Mouse (Mus musculus) hindbrain, embryonic 10.5 days (tissue): ENCODE measurements around the gene Nr5a2. TPM values are rescaled to one million over a fixed set of nuclear protein-coding genes. Genes with fewer than 3 reads are reported as not detected.
"Not testable (repeated sequence)": the region's sequence is repeated elsewhere in the genome, so short reads cannot be mapped to it uniquely, and the experiment has no call there.

Experiments used
- DNase-seq: peaks from one replicate; pipeline ENCODE4 v3.0.0-alpha.2; 2017; ENCODE audit warnings: low spot score
- H3K27ac ChIP-seq: fragments of 300-500 bp; sonication (generic); 2 replicates; pipeline ENCODE4 v1.5.1; 2016; ENCODE audit warnings: mild to moderate bottlenecking, moderate library complexity
- H3K27me3 ChIP-seq: fragments of 300-500 bp; sonication (generic); 2 replicates; pipeline ENCODE4 v1.6.1; 2016; ENCODE audit warnings: mild to moderate bottlenecking; ENCODE audit not compliant: poor library complexity, insufficient read depth, severe bottlenecking
- H3K36me3 ChIP-seq: fragments of 300-500 bp; sonication (generic); 2 replicates; pipeline ENCODE4 v1.6.1; 2016; ENCODE audit warnings: mild to moderate bottlenecking, moderate library complexity
- H3K4me1 ChIP-seq: fragments of 300-500 bp; sonication (generic); replicated peaks from 2 replicates; pipeline ENCODE4 v1.6.1; 2016; ENCODE audit warnings: mild to moderate bottlenecking
- H3K4me3 ChIP-seq: fragments of 300-500 bp; sonication (generic); 2 replicates; pipeline ENCODE4 v1.5.1; 2016; ENCODE audit warnings: mild to moderate bottlenecking, moderate library complexity
- H3K9me3 ChIP-seq: fragments of 300-500 bp; sonication (generic); 2 replicates; pipeline ENCODE4 v1.6.1; 2016; ENCODE audit warnings: mild to moderate bottlenecking, moderate library complexity
- WGBS: fragments of 180-500 bp; shearing (Covaris S2); methylation state at CpG from one replicate; pipeline ENCODE4 v1.1.7; 2016; 5-methylcytosine and 5-hydroxymethylcytosine counted together
- polyA plus RNA-seq: library from polyadenylated mRNA; unstranded; fragments of >200 nt; fragmentation: Nextera tagmentation; extraction: Ambion mirVana; gene quantifications from 2 replicates; pipeline ENCODE4 v1.2.1, GENCODE M21; 2016

Nr5a2 gene
- polyA plus RNA-seq, 1 experiment from 2014 or later = 0.33 TPM

DNA sequence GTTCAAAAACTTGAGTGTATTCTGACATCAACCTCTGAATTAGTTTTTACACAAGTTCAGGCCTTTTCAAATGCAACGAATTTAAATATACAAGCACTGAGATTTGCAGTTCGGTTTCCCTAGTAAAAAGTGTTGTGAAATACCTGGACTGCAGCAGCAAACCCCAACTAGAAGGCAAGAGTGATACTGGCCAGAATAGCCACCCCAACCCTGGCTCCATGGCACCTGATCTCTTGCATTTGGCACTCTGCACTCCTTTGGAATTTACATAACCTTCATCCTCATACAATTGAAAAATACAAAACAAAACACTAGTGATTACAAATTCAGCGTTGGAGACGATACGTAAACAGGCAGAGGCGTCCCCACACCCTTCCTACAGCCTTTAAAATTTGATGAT is 111.5 kb downstream of the Nr5a2 start:
- H3K4me1 ChIP-seq = peaks cover 16% of the 10 kb centered on the region; the same call in 1 of the 2 replicates
- H3K9me3 ChIP-seq = no peaks in the 10 kb centered on the region
- no peaks in the 10 kb centered on the region for H3K36me3 ChIP-seq
- H3K27ac ChIP-seq = no peak overlapping the region
- WGBS = 77% methylated on average over 6 of the region's 6 CpGs
- H3K27me3 ChIP-seq = no peaks in the 10 kb centered on the region
- H3K4me3 ChIP-seq = no peak overlapping the region
- DNase-seq = no peak

DNA sequence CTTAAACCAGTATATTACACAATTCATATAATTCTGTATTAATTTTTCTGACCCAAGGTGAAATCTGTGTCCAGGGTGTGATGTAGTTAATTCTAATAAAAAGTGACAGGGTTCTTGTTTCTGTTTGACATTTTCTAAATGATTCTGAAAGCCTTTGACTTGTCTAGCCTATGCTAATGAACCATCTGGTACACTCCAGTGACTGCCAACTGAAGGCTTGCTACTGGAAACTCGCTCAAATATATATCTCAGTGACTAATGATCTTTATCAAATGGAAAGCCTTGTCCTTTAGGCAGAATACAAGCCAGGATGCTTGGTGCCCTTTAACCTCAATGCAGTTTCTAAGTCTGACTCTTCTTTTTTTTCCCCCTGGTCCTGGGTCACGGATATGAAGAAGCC is 114.2 kb downstream of the Nr5a2 start:
- DNase-seq = no peak
- no peaks in the 10 kb centered on the region for H3K36me3 ChIP-seq
- H3K27me3 ChIP-seq = no peaks in the 10 kb centered on the region
- no peak overlapping the region for H3K4me3 ChIP-seq
- WGBS = 59% methylated on average over 2 of the region's 2 CpGs
- peaks cover 16% of the 10 kb centered on the region; the same call in 1 of the 2 replicates for H3K4me1 ChIP-seq
- no peaks in the 10 kb centered on the region for H3K9me3 ChIP-seq
- no peak overlapping the region for H3K27ac ChIP-seq

DNA sequence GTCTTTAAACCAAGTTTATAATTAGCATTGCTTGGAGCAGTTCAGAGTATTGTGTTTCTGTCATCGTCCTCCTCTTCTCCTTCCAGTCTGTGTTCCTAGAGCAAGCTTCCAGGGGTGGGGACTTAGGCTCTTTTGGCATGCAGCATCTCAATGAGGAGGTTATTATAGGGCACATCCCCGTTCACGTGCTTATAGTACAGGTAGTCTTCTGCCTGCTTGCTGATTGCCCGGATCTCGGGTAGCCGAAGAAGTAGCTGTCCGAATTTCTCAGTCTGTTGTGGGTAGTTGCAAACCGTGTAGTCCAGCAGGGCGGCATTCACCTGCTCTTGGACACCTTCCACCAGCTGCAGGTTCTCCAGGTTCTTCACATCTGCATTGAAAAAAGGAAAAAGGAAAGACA is 114.9 kb downstream of the Nr5a2 start:
- H3K36me3 ChIP-seq = no peaks in the 10 kb centered on the region
- DNase-seq = no peak
- no peaks in the 10 kb centered on the region for H3K9me3 ChIP-seq
- 84% methylated on average over 9 of the region's 9 CpGs for WGBS
- H3K4me3 ChIP-seq = no peak overlapping the region
- peaks cover 16% of the 10 kb centered on the region; the same call in 1 of the 2 replicates for H3K4me1 ChIP-seq
- H3K27ac ChIP-seq = no peak overlapping the region
- no peaks in the 10 kb centered on the region for H3K27me3 ChIP-seq

DNA sequence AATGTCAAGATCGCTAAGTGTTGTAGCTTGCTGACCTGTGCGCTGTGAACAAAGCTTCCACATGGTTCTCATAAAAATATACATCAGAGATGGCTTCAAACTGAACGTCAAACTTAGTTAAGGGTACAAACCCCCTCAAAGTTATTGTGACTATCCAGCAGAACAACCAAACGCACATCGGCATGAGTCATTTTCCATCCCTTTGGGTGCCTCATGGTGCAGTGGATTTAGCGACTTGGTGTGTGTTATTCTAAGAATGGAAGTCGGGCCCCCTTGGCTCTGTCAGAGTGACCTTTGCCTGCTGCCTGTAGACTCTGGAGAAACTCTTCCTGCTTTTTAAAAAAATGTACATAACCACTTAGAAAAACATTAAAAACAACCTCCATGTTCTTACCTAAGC is 119.7 kb downstream of the Nr5a2 start:
- Histone ChIP-seq H3K27ac (no peak overlapping the region), H3K27me3 (no peaks in the 10 kb centered on the region), H3K36me3 (no peaks in the 10 kb centered on the region), H3K9me3 (no peaks in the 10 kb centered on the region), H3K4me3 (no peak overlapping the region), H3K4me1 (0 out of 2 replicates have a peak, but pooled peaks cover 2% of the 10 kb centered on the region)
- 71% methylated on average over 7 of the region's 7 CpGs for WGBS
- peak; percentile 30 for DNase-seq

DNA sequence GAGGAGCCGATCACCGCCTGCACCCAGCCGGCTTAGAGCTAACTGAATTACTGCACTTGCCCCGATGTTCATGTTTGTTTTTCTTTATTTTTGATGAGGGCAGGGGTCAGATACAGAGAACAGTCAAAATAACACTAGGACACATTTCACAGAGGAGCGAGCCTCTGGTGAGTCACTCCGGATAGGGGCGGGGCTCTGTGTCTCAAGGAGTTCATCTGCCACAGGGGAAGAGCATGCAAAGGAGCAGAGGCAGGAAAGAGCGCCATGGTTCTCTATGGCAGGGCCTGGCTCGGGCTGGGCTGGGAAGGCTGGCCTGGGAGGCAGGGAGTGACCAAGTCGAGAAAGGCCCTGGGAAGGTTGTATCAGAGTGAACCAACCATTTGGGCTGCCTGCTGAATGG is 121.0 kb downstream of the Nr5a2 start:
- H3K27me3 ChIP-seq = no peaks in the 10 kb centered on the region
- H3K36me3 ChIP-seq = no peaks in the 10 kb centered on the region
- peak; percentile 29 for DNase-seq
- no peaks in the 10 kb centered on the region for H3K4me1 ChIP-seq
- no peaks in the 10 kb centered on the region for H3K9me3 ChIP-seq
- 67% methylated on average over 10 of the region's 10 CpGs for WGBS
- no peak overlapping the region for H3K4me3 ChIP-seq
- H3K27ac ChIP-seq = no peak overlapping the region

DNA sequence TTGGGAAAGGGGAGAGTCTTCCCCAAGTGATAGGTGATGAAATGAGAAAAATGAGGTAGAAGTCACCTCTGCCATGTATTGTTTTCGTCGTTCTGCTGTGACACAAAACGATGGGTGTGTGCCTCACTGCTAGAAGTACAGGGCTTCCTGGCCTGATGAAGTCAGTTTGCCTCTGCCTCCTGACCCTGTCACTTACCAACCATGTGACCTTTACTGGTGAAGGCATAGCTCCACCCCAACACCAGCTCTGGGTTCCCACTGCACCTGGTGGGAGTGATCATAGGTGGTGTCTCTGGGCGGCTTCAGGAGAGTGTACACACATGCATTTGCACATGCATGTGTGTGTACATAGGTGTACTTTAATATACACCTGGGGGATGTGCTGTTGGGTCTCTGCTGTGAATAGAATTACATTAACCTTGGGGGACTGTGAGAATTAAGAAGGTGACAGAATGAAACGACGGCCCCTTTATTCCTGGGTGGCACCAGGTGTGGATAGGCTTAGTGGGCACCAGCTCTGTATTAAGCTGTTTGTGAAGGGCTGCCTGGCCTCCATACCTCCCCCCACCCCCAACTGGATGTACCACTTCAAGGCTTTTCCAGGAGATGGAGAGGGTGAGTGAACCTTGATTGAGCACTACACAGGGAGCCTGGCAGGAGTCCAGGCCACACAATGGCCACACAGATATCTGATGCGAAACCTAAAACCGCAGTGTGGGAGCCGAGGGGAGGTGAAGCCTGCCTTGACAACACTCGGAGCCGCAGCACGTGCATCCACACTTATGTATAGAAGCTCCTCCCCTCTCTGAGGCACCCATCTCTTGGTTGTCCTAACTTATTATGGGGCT is 127.7 kb downstream of the Nr5a2 start:
- H3K36me3 ChIP-seq = no peaks in the 10 kb centered on the region
- H3K27me3 ChIP-seq = no peaks in the 10 kb centered on the region
- H3K4me1 ChIP-seq = peaks cover 4% of the 10 kb centered on the region
- no peak overlapping the region for H3K27ac ChIP-seq
- DNase-seq = no peak
- 48% methylated on average over 12 of the region's 12 CpGs for WGBS
- no peaks in the 10 kb centered on the region for H3K9me3 ChIP-seq
- no peak overlapping the region for H3K4me3 ChIP-seq

DNA sequence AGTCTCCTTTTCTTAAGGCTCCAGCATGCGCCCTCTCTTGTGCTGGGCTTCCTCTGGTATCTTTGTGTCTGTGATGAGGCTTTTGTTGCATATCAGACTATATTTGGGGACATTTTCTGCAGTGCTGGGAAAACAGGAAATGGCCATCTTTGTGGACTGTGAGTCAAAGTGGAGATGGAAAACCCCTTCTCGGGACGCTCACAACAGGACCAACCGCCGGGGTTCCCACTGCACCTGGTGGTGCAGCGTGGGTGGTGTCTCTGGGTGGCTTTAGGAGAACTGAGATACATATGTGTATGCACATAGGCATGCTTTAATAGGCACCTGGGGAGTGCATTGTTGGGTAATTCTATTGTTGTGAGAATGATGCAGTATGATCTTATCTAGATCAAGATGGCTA is 129.3 kb downstream of the Nr5a2 start:
- Histone ChIP-seq H3K4me1 (peaks cover 11% of the 10 kb centered on the region), H3K4me3 (no peak overlapping the region), H3K9me3 (no peaks in the 10 kb centered on the region), H3K36me3 (no peaks in the 10 kb centered on the region), H3K27me3 (no peaks in the 10 kb centered on the region), H3K27ac (no peak overlapping the region)
- 93% methylated on average over 6 of the region's 6 CpGs for WGBS
- DNase-seq = no peak

DNA sequence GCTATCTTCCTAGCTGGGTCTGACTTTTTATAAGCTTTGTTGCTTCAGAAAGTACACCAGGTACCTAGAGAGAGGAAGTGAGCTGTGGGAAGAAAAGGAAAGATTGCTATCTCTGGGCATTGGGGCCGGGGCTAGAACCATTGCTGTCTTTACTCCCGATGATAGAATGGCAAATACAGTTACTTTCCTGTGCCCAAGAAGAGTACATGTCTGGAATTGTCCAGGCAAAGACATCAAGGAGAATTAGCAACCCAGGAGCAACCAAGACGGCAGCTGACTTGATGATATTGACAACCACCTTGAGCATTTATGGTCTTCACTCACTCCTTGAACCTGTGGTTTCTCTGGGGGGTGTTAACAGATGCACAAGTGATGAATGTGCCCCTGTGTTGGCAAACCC is 130.3 kb downstream of the Nr5a2 start:
- no peak for DNase-seq
- 90% methylated on average over 3 of the region's 3 CpGs for WGBS

DNA sequence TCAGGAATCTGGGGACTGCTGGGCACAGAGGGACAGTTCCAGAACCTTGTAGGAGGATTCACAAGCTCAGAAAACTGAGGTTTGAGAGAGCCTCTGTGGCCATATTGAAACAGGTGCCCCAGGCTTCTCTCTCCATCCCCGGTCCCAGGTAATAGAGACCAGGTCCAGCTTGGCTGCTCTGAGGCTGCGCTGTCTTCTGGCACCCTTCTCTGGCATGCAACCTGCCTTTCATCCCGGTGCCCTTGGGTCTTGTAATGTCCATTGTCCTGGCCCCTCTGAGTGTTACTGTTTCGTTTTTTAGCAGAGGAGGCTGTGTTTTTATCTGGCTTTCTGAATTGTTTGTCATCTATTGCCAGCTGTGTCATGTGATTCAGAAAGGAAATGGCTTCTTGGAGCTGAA is 136.4 kb downstream of the Nr5a2 start:
- 84% methylated on average over 4 of the region's 4 CpGs for WGBS
- no peaks in the 10 kb centered on the region for H3K36me3 ChIP-seq

More for the DNA sequence above, 130.3 kb downstream of the Nr5a2 start:
- no peaks in the 10 kb centered on the region for H3K27me3 ChIP-seq
- peaks cover 18% of the 10 kb centered on the region for H3K4me1 ChIP-seq
- no peaks in the 10 kb centered on the region for H3K36me3 ChIP-seq
- no peak overlapping the region for H3K27ac ChIP-seq
- no peaks in the 10 kb centered on the region for H3K9me3 ChIP-seq
- H3K4me3 ChIP-seq = no peak overlapping the region

DNA sequence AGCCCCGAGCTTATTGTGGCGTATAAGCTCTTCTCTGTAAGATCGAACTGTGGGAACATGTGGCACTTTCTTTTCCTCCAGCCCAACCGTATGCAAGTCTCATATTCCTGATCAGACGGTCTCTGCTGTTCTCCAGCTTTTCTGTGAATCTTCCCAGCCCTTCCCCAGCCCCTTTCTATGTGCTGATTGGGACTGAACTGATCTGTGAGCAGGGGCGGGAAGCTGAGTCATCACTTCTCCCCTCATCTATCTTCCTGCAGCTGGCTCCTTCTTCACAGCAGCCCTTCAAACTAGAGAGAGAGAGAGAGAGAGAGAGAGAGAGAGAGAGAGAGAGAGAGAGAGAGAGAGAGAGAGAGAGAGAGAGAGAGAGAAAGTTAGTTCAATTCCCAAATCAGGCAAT is 159.6 kb downstream of the Nr5a2 start:
- H3K27ac ChIP-seq = no peak overlapping the region
- H3K4me3 ChIP-seq = no peak overlapping the region
- no peaks in the 10 kb centered on the region for H3K27me3 ChIP-seq
- WGBS = 80% methylated on average over 6 of the region's 6 CpGs
- H3K9me3 ChIP-seq = no peaks in the 10 kb centered on the region
- H3K4me1 ChIP-seq = 0 out of 2 replicates have a peak, but pooled peaks cover 3% of the 10 kb centered on the region
- H3K36me3 ChIP-seq = no peaks in the 10 kb centered on the region
- DNase-seq = no peak

More for the DNA sequence above, 136.4 kb downstream of the Nr5a2 start:
- no peak for DNase-seq
- Histone ChIP-seq H3K9me3 (no peaks in the 10 kb centered on the region), H3K4me1 (peaks cover 14% of the 10 kb centered on the region; the same call in 1 of the 2 replicates), H3K4me3 (no peak overlapping the region), H3K27me3 (no peaks in the 10 kb centered on the region), H3K27ac (no peak overlapping the region)

DNA sequence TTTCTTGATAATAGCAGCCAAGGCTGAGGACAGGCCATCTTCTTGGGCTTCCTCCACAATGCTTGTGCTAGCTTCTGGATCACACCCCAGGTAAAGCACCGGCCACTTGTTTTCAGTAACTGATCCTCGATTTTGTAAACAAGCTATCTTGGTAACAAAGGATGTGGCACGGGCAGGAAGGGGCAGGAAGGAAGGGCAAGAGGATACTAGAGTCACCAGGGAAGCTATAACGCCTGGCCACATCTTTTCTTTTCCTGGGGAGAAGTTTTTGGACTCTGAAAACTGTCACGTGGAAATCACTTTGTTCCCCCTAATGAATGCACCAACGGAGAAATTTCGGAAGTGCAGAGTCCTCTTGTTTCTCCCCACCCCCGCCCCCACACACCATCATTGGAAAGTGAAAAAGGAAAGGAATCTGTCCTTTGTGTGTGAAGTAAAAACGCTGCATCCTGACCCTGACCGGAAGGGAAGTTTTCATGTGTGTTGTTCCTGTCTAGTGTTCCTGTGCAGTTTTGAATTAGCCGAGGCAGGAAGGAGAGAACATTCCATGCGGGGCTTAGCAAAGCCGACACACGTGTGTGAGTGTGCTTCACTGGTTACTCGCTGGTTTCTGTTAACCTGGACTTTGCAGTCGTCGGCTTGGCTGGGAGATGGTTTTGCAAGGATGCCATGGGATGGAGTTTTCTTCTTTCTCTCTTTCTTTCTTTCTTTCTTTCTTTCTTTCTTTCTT is 163.7 kb downstream of the Nr5a2 start:
- no peak overlapping the region; the same call in 1 of the 2 replicates for H3K27ac ChIP-seq
- no peaks in the 10 kb centered on the region for H3K36me3 ChIP-seq
- no peaks in the 10 kb centered on the region for H3K9me3 ChIP-seq
- 41% methylated on average over 17 of the region's 17 CpGs for WGBS
- DNase-seq = peak; percentile 13
- 0 out of 2 replicates have a peak, but pooled peaks cover 3% of the 10 kb centered on the region for H3K4me1 ChIP-seq
- H3K27me3 ChIP-seq = no peaks in the 10 kb centered on the region
- H3K4me3 ChIP-seq = no peak overlapping the region

DNA sequence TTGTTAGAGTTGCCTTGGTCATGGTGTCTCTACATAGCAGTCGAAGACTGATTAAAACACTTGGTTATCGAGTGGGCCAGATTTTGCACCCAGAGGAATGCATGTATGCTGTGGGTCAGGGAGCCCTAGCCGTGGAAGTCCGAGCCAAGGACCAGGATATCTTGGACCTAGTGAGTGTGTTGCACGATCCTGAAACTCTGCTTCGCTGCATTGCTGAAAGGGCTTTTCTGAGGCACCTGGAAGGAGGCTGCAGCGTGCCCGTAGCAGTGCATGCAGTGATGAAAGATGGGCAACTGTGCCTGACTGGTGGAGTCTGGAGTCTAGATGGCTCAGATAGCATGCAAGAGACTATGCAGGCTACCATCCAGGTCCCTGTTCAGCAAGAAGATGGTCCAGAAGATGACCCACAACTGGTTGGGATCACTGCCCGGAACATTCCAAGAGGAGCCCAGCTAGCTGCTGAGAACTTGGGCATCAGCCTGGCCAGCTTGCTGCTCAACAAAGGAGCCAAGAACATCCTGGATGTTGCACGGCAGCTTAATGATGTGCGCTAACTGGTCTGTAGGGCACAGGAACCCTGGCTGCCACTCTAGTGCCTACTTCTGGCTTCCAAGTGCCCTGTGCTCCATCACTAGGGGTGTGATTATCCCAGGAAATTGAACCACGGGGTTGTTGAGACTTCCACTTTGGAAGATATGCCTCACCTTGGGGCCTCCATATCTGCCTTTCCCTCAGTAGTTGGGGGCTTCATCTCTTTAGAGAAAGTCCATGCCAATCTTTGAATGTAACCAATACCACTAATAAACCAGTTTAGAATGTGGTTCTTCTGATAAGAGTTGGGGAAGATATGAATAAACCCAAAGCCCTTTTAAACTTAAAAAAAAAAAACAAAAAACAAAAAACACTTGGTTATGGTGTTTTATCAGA is 167.0 kb downstream of the Nr5a2 start:
- H3K4me3 ChIP-seq, DNase-seq, H3K27ac ChIP-seq, H3K27me3 ChIP-seq, H3K4me1 ChIP-seq, H3K36me3 ChIP-seq, H3K9me3 ChIP-seq: not testable (repeated sequence)
- WGBS = 90% methylated on average over 12 of the region's 12 CpGs
